Mouse (Mus musculus) neutrophil, adult 65 days (primary cell): ENCODE measurements around the gene Izumo2. TPM values are rescaled to one million over a fixed set of nuclear protein-coding genes. Genes with fewer than 3 reads are reported as not detected.

Source experiments
- total RNA-seq: library from RNA; stranded (reverse); gene quantifications from 2 replicates; pipeline ENCODE4 v1.2.4, GENCODE M21; 2023

Izumo2 gene
- total RNA-seq, result not detected in 2 replicates

DNA sequence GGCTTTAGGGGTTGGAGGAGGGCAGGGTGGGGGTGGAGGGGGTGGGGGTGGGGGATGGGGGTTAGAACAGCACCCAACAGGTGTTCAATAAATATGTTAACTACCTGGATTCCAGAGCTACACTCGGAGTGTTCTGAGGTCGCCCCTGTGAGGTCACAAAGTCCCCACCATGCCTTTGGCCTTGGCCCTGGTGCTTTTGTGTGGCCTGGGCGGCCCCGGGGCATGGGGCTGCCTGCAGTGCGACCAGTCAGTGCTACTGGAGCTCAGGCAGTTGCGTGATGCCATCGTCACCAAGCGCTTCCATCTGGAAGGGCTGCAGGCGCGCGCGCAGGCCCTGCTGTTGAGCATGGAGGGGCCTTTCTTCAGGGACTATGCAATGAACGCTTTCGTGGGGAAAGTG, at the start of gene Izumo2:
Gene Izumo2 (plus strand): TSS at position 169 of the 400 bp plus-strand sequence.

DNA sequence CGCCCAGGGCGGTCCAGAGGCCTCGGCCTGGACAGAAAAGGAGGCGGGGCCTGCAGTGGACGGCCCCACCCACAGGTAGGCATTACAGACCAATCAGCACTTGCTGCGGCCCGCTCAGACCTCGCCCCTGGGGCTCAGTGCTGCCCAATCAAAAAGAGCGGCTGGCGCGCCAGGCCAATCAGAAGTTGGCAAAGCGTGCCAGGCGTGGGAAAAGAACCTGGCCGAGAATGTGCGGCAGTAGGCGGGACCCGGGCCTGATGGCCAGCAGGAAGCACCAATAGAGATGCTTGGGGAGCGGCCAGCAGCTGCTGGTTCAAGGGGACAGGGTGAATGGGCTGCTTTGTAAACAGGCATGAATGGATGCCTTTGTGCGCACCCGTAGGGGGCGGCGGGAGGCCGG, 37.7 kb upstream of the Izumo2 start, which contains the start of gene Myh14:
Gene Myh14 (minus strand): TSS at position 41 of the 400 bp plus-strand sequence.

DNA sequence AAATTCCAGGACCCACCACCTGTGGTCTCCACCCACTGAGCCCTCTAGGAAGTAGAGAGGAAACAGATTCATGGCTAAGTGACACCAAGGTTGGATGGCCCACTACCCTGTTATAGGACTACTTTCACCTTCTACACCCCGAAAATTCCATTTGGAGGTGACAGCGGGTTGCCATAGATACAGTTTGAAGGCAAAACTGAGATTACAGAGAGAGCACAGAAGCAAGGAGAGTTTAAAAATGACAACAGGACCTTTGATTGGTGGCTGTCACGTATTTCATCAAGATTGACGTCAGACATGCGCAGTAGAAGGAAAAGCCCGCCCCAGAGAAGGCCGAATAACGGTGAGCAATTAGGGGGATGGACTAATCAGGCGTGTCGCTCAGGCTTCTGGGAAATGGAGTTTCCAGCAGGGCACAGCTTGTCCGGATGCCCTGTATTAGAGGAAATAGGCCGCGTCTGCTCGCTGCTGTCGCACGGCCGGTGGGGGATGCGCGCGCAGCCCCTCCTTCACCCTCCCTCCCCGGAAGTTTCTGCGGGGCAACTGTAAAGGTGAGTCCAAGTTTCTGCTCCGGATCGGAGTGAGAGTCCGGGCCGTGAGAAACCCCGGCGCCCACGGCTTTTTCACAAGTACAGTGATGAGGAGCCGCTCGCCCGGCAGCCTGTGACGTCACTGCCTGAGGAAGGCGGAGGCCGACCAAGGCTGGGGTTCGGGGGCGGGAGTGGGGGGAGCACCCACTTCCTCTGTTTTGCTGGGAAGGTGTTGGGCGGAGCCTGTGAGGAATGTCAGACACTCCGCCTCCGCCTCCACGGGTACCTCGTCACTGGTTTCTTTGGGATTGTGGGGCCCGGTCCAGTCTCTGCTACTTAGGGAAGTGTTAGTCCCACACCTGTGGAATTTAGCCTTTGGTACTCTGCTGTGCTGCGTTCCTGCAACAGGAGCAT, 39.8 kb downstream of the Izumo2 start, which contains the start of gene Vrk3:
Gene Vrk3 (plus strand): TSS at position 313 of the 944 bp plus-strand sequence.

DNA sequence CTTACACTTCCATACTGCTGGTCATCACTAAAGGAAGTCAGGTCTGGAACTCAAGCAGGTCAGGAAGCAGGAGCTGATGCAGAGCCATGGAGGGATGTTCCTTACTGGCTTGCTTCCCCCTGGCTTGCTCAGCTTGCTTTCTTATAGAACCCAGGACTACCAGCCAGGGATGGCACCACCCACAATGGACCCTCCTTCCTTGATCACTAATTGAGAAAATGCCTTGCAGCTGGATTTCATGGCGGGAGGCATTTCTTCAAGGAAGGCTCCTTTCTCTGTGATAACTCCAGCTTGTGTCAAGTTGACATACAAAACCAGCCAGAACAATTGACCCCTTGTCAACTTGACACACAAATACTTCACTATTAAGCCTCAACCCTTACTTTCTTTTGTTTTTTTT, 42.4 kb downstream of the Izumo2 start, which contains the start of gene Zfp473:
Gene Zfp473 (minus strand): TSS at position 101 of the 400 bp plus-strand sequence.

Other genes starting within 250 kb of the Izumo2 start
- gene Aspdh, start 243.4 kb upstream of the Izumo2 start, total RNA-seq, result not detected in 2 replicates
- gene Josd2, start 240.8 kb upstream of the Izumo2 start, total RNA-seq, result 14.6 and 17.8 TPM in 2 replicates
- gene Emc10, start 212.2 kb upstream of the Izumo2 start, total RNA-seq, result 23.0 and 29.1 TPM in 2 replicates
- 1.5 and 3.9 TPM in 2 replicates for gene Fam71e1, start 212.2 kb upstream of the Izumo2 start, total RNA-seq
- 0.41 and 0.88 TPM in 2 replicates for gene Mybpc2, start 184.1 kb upstream of the Izumo2 start, total RNA-seq
- 2.8 and 6.0 TPM in 2 replicates for gene Spib, start 176.7 kb upstream of the Izumo2 start, total RNA-seq
- 38.8 and 52.2 TPM in 2 replicates for gene Pold1, start 159.9 kb upstream of the Izumo2 start, total RNA-seq
- 406 and 408 TPM in 2 replicates for gene Nr1h2, start 154.8 kb upstream of the Izumo2 start, total RNA-seq
- gene Napsa, start 136.4 kb upstream of the Izumo2 start, total RNA-seq, result 124 and 134 TPM in 2 replicates
- 0.73 and 1.1 TPM in 2 replicates for gene Kcnc3, start 118.1 kb upstream of the Izumo2 start, total RNA-seq
- gene Myh14, start 37.9 kb upstream of the Izumo2 start, total RNA-seq, result not detected in 2 replicates
- 43.2 and 46.2 TPM in 2 replicates for gene Vrk3, start 39.7 kb downstream of the Izumo2 start, total RNA-seq
- gene Zfp473, start 42.3 kb downstream of the Izumo2 start, total RNA-seq, result 0.13 and 0.98 TPM in 2 replicates
- gene Nup62, start 107.3 kb downstream of the Izumo2 start, total RNA-seq, result 43.7 and 56.6 TPM in 2 replicates
- 0.54 and 0.63 TPM in 2 replicates for gene Il4i1, start 107.6 kb downstream of the Izumo2 start, total RNA-seq
- gene Atf5, start 107.9 kb downstream of the Izumo2 start, total RNA-seq, result 5.5 and 6.4 TPM in 2 replicates
- 13.8 and 19.9 TPM in 2 replicates for gene Akt1s1, start 140.2 kb downstream of the Izumo2 start, total RNA-seq
- 69.2 and 85.6 TPM in 2 replicates for gene Tbc1d17, start 140.3 kb downstream of the Izumo2 start, total RNA-seq
- 520 and 612 TPM in 2 replicates for gene Pnkp, start 148.4 kb downstream of the Izumo2 start, total RNA-seq
- gene Ptov1, start 161.0 kb downstream of the Izumo2 start, total RNA-seq, result 29.4 and 29.6 TPM in 2 replicates
- gene Med25, start 184.0 kb downstream of the Izumo2 start, total RNA-seq, result 31.2 and 33.7 TPM in 2 replicates
- gene Fuz, start 187.3 kb downstream of the Izumo2 start, total RNA-seq, result 3.1 and 3.2 TPM in 2 replicates
- gene Ap2a1, start 220.8 kb downstream of the Izumo2 start, total RNA-seq, result 64.6 and 68.6 TPM in 2 replicates
- gene Tsks, start 234.5 kb downstream of the Izumo2 start, total RNA-seq, result not detected in 2 replicates